In genomic region chr9:108462192-108462591, GRCm38 (mm10) we compare ENCODE assay signal across 9 mouse cellular contexts. TPM values are rescaled to one million over a fixed set of nuclear protein-coding genes. Genes with fewer than 3 reads are reported as not detected.
DNase-seq lines count a peak whose midpoint lies in the region; ATAC-seq and TF ChIP-seq lines count a peak whose summit lies in the region.
"Had no signal": no experiment of that assay in that cellular context is flagged by ENCODE, and none has a peak within 500 bp of the region (broad histone marks: within the 10 kb centered on the region; RNA-seq: fewer than 3 reads in every experiment).

No protein-coding gene starts in this region.

- no peaks in the 10 kb centered on the region for H3K27me3 ChIP-seq in kidney, embryonic 14.5 days (ENCODE audit: control insufficient read depth, insufficient read depth, low read length)
- H3K27me3 ChIP-seq in heart, embryonic 16.5 days (ENCODE audit: control insufficient read depth, insufficient read depth, low read length) = no peaks in the 10 kb centered on the region
- H3K27me3 ChIP-seq in limb, embryonic 15.5 days = no peaks in the 10 kb centered on the region
- H3K27me3 ChIP-seq in neural tube, embryonic 15.5 days (replicated peaks) = no peaks in the 10 kb centered on the region
- no peaks in the 10 kb centered on the region for H3K27me3 ChIP-seq in cerebellum, adult 2 months (ENCODE audit: control insufficient read depth, insufficient read depth, low read length)
- H3K27me3 ChIP-seq: embryonic facial prominence, embryonic 12.5 days had no signal

- 69% methylated on average over 10 of the region's 10 CpGs for WGBS in kidney, embryonic 14.5 days
- 55% methylated on average over 10 of the region's 10 CpGs for WGBS in heart, embryonic 16.5 days
- WGBS in limb, embryonic 15.5 days = 88% methylated on average over 10 of the region's 10 CpGs
- WGBS in neural tube, embryonic 15.5 days = 91% methylated on average over 10 of the region's 10 CpGs
- 46% methylated on average over 10 of the region's 10 CpGs for WGBS in cerebellum, adult 2 months

- ATAC-seq in kidney, embryonic 14.5 days (ENCODE audit: low FRiP score, low TSS enrichment) = peak; percentile 13
- ATAC-seq in heart, embryonic 16.5 days (replicated peaks; ENCODE audit: extremely low read depth, insufficient read depth, low FRiP score) = 0 out of 2 replicates have a peak, but pooled peaks have one; percentile 28
- no peak for ATAC-seq in limb, embryonic 15.5 days (ENCODE audit: insufficient number of reproducible peaks, low FRiP score, low TSS enrichment, low read depth)
- no peak for ATAC-seq in neural tube, embryonic 15.5 days (ENCODE audit: low FRiP score)

- TF ChIP-seq CTCF in cerebellum, adult 2 months (IDR thresholded peaks at IDR 0.05; ENCODE audit: borderline replicate concordance, insufficient read depth, low read depth, low read length) = no peak

- H3K27ac ChIP-seq in kidney, embryonic 14.5 days (ENCODE audit: low read depth, low read length) = peak overlapping the region; percentile 93; the same call in 1 of the 2 replicates
- peak overlapping the region; percentile 88 for H3K27ac ChIP-seq in heart, embryonic 16.5 days (ENCODE audit: low read length)
- no peak overlapping the region for H3K27ac ChIP-seq in limb, embryonic 15.5 days
- 0 out of 2 replicates have a peak overlapping the region, but pooled peaks have one; percentile 28 for H3K27ac ChIP-seq in neural tube, embryonic 15.5 days (replicated peaks)
- H3K27ac ChIP-seq in cerebellum, adult 2 months (ENCODE audit: insufficient read depth, low read length) = no peak overlapping the region
- H3K27ac ChIP-seq: embryonic facial prominence, embryonic 12.5 days had no signal

- H3K4me1 ChIP-seq in kidney, embryonic 14.5 days (ENCODE audit: control insufficient read depth, insufficient read depth, low read length) = peaks cover 14% of the 10 kb centered on the region
- H3K4me1 ChIP-seq in heart, embryonic 16.5 days (ENCODE audit: control insufficient read depth, insufficient read depth, low read length) = peaks cover 18% of the 10 kb centered on the region
- H3K4me1 ChIP-seq in limb, embryonic 15.5 days = peaks cover 21% of the 10 kb centered on the region
- peaks cover 21% of the 10 kb centered on the region for H3K4me1 ChIP-seq in neural tube, embryonic 15.5 days
- peaks cover 3% of the 10 kb centered on the region; the same call in 1 of the 2 replicates for H3K4me1 ChIP-seq in cerebellum, adult 2 months (ENCODE audit: control insufficient read depth, insufficient read depth, low read length)

- peaks cover 35% of the 10 kb centered on the region for H3K36me3 ChIP-seq in kidney, embryonic 14.5 days (ENCODE audit: control insufficient read depth, insufficient read depth, low read length)
- H3K36me3 ChIP-seq in heart, embryonic 16.5 days (ENCODE audit: control insufficient read depth, insufficient read depth) = peaks cover 25% of the 10 kb centered on the region
- H3K36me3 ChIP-seq in limb, embryonic 15.5 days = peaks cover 43% of the 10 kb centered on the region
- H3K36me3 ChIP-seq in neural tube, embryonic 15.5 days = peaks cover 43% of the 10 kb centered on the region

- TF ChIP-seq POLR2A in cerebellum, adult 2 months (IDR thresholded peaks at IDR 0.05; ENCODE audit: borderline replicate concordance, insufficient read depth, low read length) = no peak

- DNase-seq in kidney, adult 18-20 months = no peak
- DNase-seq in spleen, postnatal 14 days (ENCODE audit: low spot score in 2 of 2) = no peak
- DNase-seq in cerebellum, adult 2 months = no peak
- DNase-seq in ovary, postnatal 10 days (ENCODE audit: low spot score) = no peak

- H3K9ac ChIP-seq in kidney, embryonic 14.5 days (ENCODE audit: low read depth, low read length) = no peak overlapping the region
- peak overlapping the region; percentile 12; the same call in 1 of the 2 replicates for H3K9ac ChIP-seq in heart, embryonic 16.5 days (ENCODE audit: low read length)
- no peak overlapping the region for H3K9ac ChIP-seq in limb, embryonic 15.5 days
- H3K9ac ChIP-seq in neural tube, embryonic 15.5 days (replicated peaks) = no peak overlapping the region
- H3K9ac ChIP-seq: embryonic facial prominence, embryonic 12.5 days had no signal

- H3K4me3 ChIP-seq in kidney, embryonic 14.5 days (ENCODE audit: low read length) = peak overlapping the region; percentile 87; the same call in 1 of the 2 replicates
- H3K4me3 ChIP-seq in heart, embryonic 16.5 days (ENCODE audit: low read length) = no peak overlapping the region
- 0 out of 2 replicates have a peak overlapping the region, but pooled peaks have one; percentile 90 for H3K4me3 ChIP-seq in limb, embryonic 15.5 days
- no peak overlapping the region for H3K4me3 ChIP-seq in neural tube, embryonic 15.5 days (replicated peaks)
- H3K4me3 ChIP-seq in cerebellum, adult 2 months (replicated peaks; ENCODE audit: insufficient read depth, low read depth, low read length) = no peak overlapping the region

- H3K9me3 ChIP-seq in kidney, embryonic 14.5 days (ENCODE audit: control insufficient read depth, low read length) = no peaks in the 10 kb centered on the region
- no peaks in the 10 kb centered on the region for H3K9me3 ChIP-seq in heart, embryonic 16.5 days (replicated peaks; ENCODE audit: control insufficient read depth, low read length)
- H3K9me3 ChIP-seq in limb, embryonic 15.5 days = no peaks in the 10 kb centered on the region
- no peaks in the 10 kb centered on the region for H3K9me3 ChIP-seq in neural tube, embryonic 15.5 days (replicated peaks)
- H3K9me3 ChIP-seq: embryonic facial prominence, embryonic 12.5 days had no signal

- H3K4me2 ChIP-seq in kidney, embryonic 14.5 days (replicated peaks; ENCODE audit: low read depth, low read length) = peak overlapping the region; percentile 86; the same call in 1 of the 2 replicates
- peak overlapping the region; percentile 93 for H3K4me2 ChIP-seq in heart, embryonic 16.5 days (ENCODE audit: low read depth, low read length)
- H3K4me2 ChIP-seq in limb, embryonic 15.5 days = no peak overlapping the region
- peak overlapping the region; percentile 91; the same call in 1 of the 2 replicates for H3K4me2 ChIP-seq in neural tube, embryonic 15.5 days

RNA-seq across cellular contexts. Expression of gene Klhdc8b, which starts 0.8 kb away (rescaled TPM):
- 21.6 and 22.9 TPM in 2 replicates for polyA plus RNA-seq in kidney, embryonic 14.5 days (2014; fragmentation: Nextera tagmentation; extraction: Ambion mirVana)
- polyA plus RNA-seq in heart, embryonic 16.5 days (2015; fragmentation: Nextera tagmentation; extraction: Ambion mirVana) = 103 and 110 TPM in 2 replicates
- polyA plus RNA-seq in limb, embryonic 15.5 days (2015; fragmentation: Nextera tagmentation; extraction: Ambion mirVana) = 30.6 and 32.5 TPM in 2 replicates
- 58.4 and 59.8 TPM in 2 replicates for polyA plus RNA-seq in neural tube, embryonic 15.5 days (2015; fragmentation: Nextera tagmentation; extraction: Ambion mirVana)
- 36.2 and 47.1 TPM in 2 replicates for polyA plus RNA-seq in cerebellum, adult 2 months (2012; rRNA removed)

RNA-seq across cellular contexts. Expression of gene Ccdc71, which starts 1.9 kb away (rescaled TPM):
- polyA plus RNA-seq in kidney, embryonic 14.5 days (2014; fragmentation: Nextera tagmentation; extraction: Ambion mirVana) = 50.7 and 54.7 TPM in 2 replicates
- 39.8 and 44.3 TPM in 2 replicates for polyA plus RNA-seq in heart, embryonic 16.5 days (2015; fragmentation: Nextera tagmentation; extraction: Ambion mirVana)
- 56.3 and 57.8 TPM in 2 replicates for polyA plus RNA-seq in limb, embryonic 15.5 days (2015; fragmentation: Nextera tagmentation; extraction: Ambion mirVana)
- 53.7 and 64.4 TPM in 2 replicates for polyA plus RNA-seq in neural tube, embryonic 15.5 days (2015; fragmentation: Nextera tagmentation; extraction: Ambion mirVana)
- polyA plus RNA-seq in cerebellum, adult 2 months (2012; rRNA removed) = 23.4 and 27.6 TPM in 2 replicates

RNA-seq across cellular contexts. Expression of gene Lamb2, which starts 17.3 kb away (rescaled TPM):
- 21.5 and 31.9 TPM in 2 replicates for polyA plus RNA-seq in kidney, embryonic 14.5 days (2014; fragmentation: Nextera tagmentation; extraction: Ambion mirVana)
- 67.1 and 77.7 TPM in 2 replicates for polyA plus RNA-seq in heart, embryonic 16.5 days (2015; fragmentation: Nextera tagmentation; extraction: Ambion mirVana)
- 78.4 and 79.9 TPM in 2 replicates for polyA plus RNA-seq in limb, embryonic 15.5 days (2015; fragmentation: Nextera tagmentation; extraction: Ambion mirVana)
- polyA plus RNA-seq in neural tube, embryonic 15.5 days (2015; fragmentation: Nextera tagmentation; extraction: Ambion mirVana) = 17.5 and 18.8 TPM in 2 replicates
- 31.0 and 34.2 TPM in 2 replicates for polyA plus RNA-seq in cerebellum, adult 2 months (2012; rRNA removed)

RNA-seq across cellular contexts. Expression of gene BC048562, which starts 25.9 kb away (rescaled TPM):
- polyA plus RNA-seq in kidney, embryonic 14.5 days (2014; fragmentation: Nextera tagmentation; extraction: Ambion mirVana) = not detected in 2 replicates
- polyA plus RNA-seq in heart, embryonic 16.5 days (2015; fragmentation: Nextera tagmentation; extraction: Ambion mirVana) = not detected in 2 replicates
- polyA plus RNA-seq in limb, embryonic 15.5 days (2015; fragmentation: Nextera tagmentation; extraction: Ambion mirVana) = not detected in 2 replicates
- not detected in 2 replicates for polyA plus RNA-seq in neural tube, embryonic 15.5 days (2015; fragmentation: Nextera tagmentation; extraction: Ambion mirVana)
- not detected in 2 replicates for polyA plus RNA-seq in cerebellum, adult 2 months (2012; rRNA removed)
- polyA plus RNA-seq: embryonic facial prominence, embryonic 12.5 days had no signal

RNA-seq across cellular contexts. Expression of gene Usp19, which starts 28.2 kb away (rescaled TPM):
- 45.4 and 69.4 TPM in 2 replicates for polyA plus RNA-seq in kidney, embryonic 14.5 days (2014; fragmentation: Nextera tagmentation; extraction: Ambion mirVana)
- 60.1 and 63.5 TPM in 2 replicates for polyA plus RNA-seq in heart, embryonic 16.5 days (2015; fragmentation: Nextera tagmentation; extraction: Ambion mirVana)
- 61.4 and 63.3 TPM in 2 replicates for polyA plus RNA-seq in limb, embryonic 15.5 days (2015; fragmentation: Nextera tagmentation; extraction: Ambion mirVana)
- 66.1 and 68.0 TPM in 2 replicates for polyA plus RNA-seq in neural tube, embryonic 15.5 days (2015; fragmentation: Nextera tagmentation; extraction: Ambion mirVana)
- polyA plus RNA-seq in cerebellum, adult 2 months (2012; rRNA removed) = 192 and 212 TPM in 2 replicates

Comparison
In these comparisons a context has a peak if more than half of its experiments do, and no peak if none do; other contexts are left out.
1. ATAC-seq: peak in kidney, embryonic 14.5 days (single experiment) and heart, embryonic 16.5 days (single experiment); none in limb, embryonic 15.5 days (single experiment) and neural tube, embryonic 15.5 days (single experiment).
2. H3K27ac ChIP-seq: peak in kidney, embryonic 14.5 days (single experiment), heart, embryonic 16.5 days (single experiment) and neural tube, embryonic 15.5 days (single experiment); none in limb, embryonic 15.5 days (single experiment) and cerebellum, adult 2 months (single experiment).
3. H3K4me3 ChIP-seq: peak in kidney, embryonic 14.5 days (single experiment) and limb, embryonic 15.5 days (single experiment); none in heart, embryonic 16.5 days (single experiment), neural tube, embryonic 15.5 days (single experiment) and cerebellum, adult 2 months (single experiment).